Mouse (Mus musculus) midbrain, embryonic 16.5 days (tissue): ENCODE measurements around the gene Ostm1. TPM values are rescaled to one million over a fixed set of nuclear protein-coding genes. Genes with fewer than 3 reads are reported as not detected.

Experiments
- ATAC-seq: fragments of 200-750 bp; cut with Nextera tagmentation; 2 replicates; pipeline ENCODE4 v1.8.0; 2017; ENCODE audit warnings: moderate TSS enrichment
- H3K27ac ChIP-seq: fragments of 300-500 bp; sonication (generic); 2 replicates; pipeline ENCODE4 v1.5.1; 2014; ENCODE audit warnings: mild to moderate bottlenecking, low read length, mixed read lengths
- H3K27me3 ChIP-seq: fragments of 300-500 bp; sonication (generic); 2 replicates; pipeline ENCODE4 v1.6.1; 2014; ENCODE audit warnings: low read depth, low read length, mixed read lengths; ENCODE audit not compliant: control insufficient read depth, insufficient read depth
- H3K36me3 ChIP-seq: fragments of 300-500 bp; sonication (generic); 2 replicates; pipeline ENCODE4 v1.6.1; 2014; ENCODE audit warnings: mild to moderate bottlenecking, low read length, moderate library complexity, mixed read lengths; ENCODE audit not compliant: control insufficient read depth, insufficient read depth
- H3K4me1 ChIP-seq: fragments of 300-500 bp; sonication (generic); 2 replicates; pipeline ENCODE4 v1.6.1; 2014; ENCODE audit warnings: mild to moderate bottlenecking, low read length, mixed read lengths; ENCODE audit not compliant: control insufficient read depth, insufficient read depth
- H3K4me2 ChIP-seq: fragments of 300-500 bp; sonication (generic); 2 replicates; pipeline ENCODE4 v1.6.1; 2014; ENCODE audit warnings: mild to moderate bottlenecking, low read length, mixed read lengths
- H3K4me3 ChIP-seq: fragments of 300-500 bp; sonication (generic); 2 replicates; pipeline ENCODE4 v1.5.1; 2014; ENCODE audit warnings: low read depth, mild to moderate bottlenecking, low read length, moderate library complexity, mixed read lengths
- H3K9ac ChIP-seq: fragments of 300-500 bp; sonication (generic); 2 replicates; pipeline ENCODE4 v1.6.1; 2014; ENCODE audit warnings: low read depth, low read length, mixed read lengths
- H3K9me3 ChIP-seq: fragments of 300-500 bp; sonication (generic); replicated peaks from 2 replicates; pipeline ENCODE4 v1.6.1; 2014; ENCODE audit warnings: mild to moderate bottlenecking, low read length, mixed read lengths; ENCODE audit not compliant: control insufficient read depth, poor library complexity, severe bottlenecking
- WGBS: fragments of 180-500 bp; shearing (Covaris S2); extraction: QIAGEN DNeasy Blood & Tissue Kit; methylation state at CpG from one replicate; pipeline ENCODE4 v1.1.7; 2014; 5-methylcytosine and 5-hydroxymethylcytosine counted together
- polyA plus RNA-seq: library from polyadenylated mRNA; unstranded; fragments of >200 nt; fragmentation: Nextera tagmentation; extraction: Ambion mirVana; gene quantifications from 2 replicates; pipeline ENCODE4 v1.2.1, GENCODE M21; 2015

Gene Ostm1
- polyA plus RNA-seq, 1 experiment from 2014 or later, result 39.9 TPM

- Histone ChIP-seq H3K36me3 (peaks cover 3% of the 10 kb centered on the region; the same call in 1 of the 2 replicates), H3K27me3 (no peaks in the 10 kb centered on the region), H3K4me2 (no peak overlapping the region), H3K4me1 (no peaks in the 10 kb centered on the region), H3K9me3 (no peaks in the 10 kb centered on the region), H3K27ac (no peak overlapping the region), H3K9ac (no peak overlapping the region), H3K4me3 (no peak overlapping the region)
- WGBS, result 26% methylated on average over 8 of the region's 8 CpGs
- no peak for ATAC-seq
Measured at GRCm38 (mm10) chr10:42697007-42697406, 113.4 kb downstream of the Ostm1 start.

DNA sequence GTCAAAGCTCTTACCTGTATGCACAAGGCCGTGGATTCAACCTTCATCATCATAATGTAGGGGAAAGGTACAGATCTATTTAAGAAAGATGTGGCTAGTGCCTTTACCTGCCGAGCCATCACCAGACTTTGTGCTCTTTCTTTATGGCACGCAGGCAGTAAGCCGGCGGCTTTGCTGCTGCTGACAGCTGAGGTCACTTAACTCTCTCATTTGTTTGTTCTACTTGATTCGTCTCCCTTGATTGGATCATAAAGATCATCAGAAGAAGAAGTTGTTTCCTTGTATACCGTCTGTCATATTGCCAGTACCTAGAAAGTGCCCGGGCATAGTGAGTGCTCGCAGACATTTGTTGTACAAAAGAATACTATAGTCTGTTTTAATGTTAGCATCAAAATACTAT lies 114.8 kb downstream of the Ostm1 start:
- Histone ChIP-seq H3K9me3 (no peaks in the 10 kb centered on the region), H3K4me3 (no peak overlapping the region), H3K27me3 (no peaks in the 10 kb centered on the region), H3K4me1 (no peaks in the 10 kb centered on the region), H3K9ac (no peak overlapping the region), H3K27ac (no peak overlapping the region), H3K36me3 (peaks cover 4% of the 10 kb centered on the region), H3K4me2 (no peak overlapping the region)
- no peak for ATAC-seq
- 92% methylated on average over 9 of the region's 9 CpGs for WGBS

DNA sequence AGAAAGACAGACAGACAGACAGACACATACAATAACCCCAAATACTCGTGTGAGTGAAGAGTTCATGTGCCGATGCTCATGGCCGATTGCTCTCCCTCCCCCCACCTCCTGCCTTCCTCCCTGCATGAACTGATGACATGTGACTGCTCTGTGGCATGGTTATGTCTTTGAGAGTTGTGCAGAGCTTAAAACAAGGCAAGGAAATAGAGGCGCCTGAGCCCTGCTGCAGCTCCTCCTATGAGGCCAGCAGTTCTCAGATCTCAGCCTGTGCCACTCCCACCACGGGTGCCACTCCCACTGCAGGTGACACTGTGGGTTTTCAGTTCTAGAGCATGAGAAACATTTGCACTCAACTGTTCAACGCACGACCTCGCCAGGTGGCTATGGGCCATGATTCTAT lies 115.4 kb downstream of the Ostm1 start:
- ATAC-seq, result no peak
- H3K4me2 ChIP-seq, result no peak overlapping the region
- no peak overlapping the region for H3K27ac ChIP-seq
- H3K4me1 ChIP-seq, result no peaks in the 10 kb centered on the region
- H3K9me3 ChIP-seq, result no peaks in the 10 kb centered on the region
- H3K27me3 ChIP-seq, result no peaks in the 10 kb centered on the region
- WGBS, result 95% methylated on average over 8 of the region's 8 CpGs
- H3K36me3 ChIP-seq, result peaks cover 7% of the 10 kb centered on the region
- H3K9ac ChIP-seq, result no peak overlapping the region
- H3K4me3 ChIP-seq, result no peak overlapping the region

DNA sequence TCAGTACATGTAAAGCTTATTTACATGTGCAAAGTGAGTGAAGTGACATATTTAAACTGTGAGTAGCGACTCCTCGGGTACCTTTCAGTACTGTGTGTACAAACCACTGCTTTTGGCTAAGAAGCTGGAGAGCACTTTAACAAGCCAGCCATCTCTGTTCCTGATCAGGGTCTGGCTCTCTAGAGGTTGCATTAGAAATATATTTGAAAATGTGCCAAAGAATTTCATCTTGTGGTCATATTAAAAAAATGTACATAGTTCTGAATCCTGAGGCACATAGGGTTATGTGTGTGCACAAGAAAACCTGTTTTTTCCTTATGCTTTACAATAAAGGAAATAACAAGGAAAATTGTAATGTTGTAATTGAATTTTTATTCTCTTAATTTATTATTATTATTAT lies 118.5 kb downstream of the Ostm1 start:
- no peak overlapping the region for H3K9ac ChIP-seq
- H3K36me3 ChIP-seq, result peaks cover 10% of the 10 kb centered on the region
- H3K27me3 ChIP-seq, result no peaks in the 10 kb centered on the region
- H3K4me2 ChIP-seq, result no peak overlapping the region
- WGBS, result 89% methylated on average over 2 of the region's 2 CpGs
- H3K27ac ChIP-seq, result no peak overlapping the region
- no peak overlapping the region for H3K4me3 ChIP-seq
- no peaks in the 10 kb centered on the region for H3K4me1 ChIP-seq
- 0 out of 2 replicates have a peak, but pooled peaks cover 3% of the 10 kb centered on the region for H3K9me3 ChIP-seq
- ATAC-seq, result no peak

- H3K4me2 ChIP-seq, result peak overlapping the region; percentile 8; the same call in 1 of the 2 replicates
- 11% methylated on average over 9 of the region's 9 CpGs for WGBS
Measured at GRCm38 (mm10) chr10:42714676-42715075, 131.1 kb downstream of the Ostm1 start.

GRCm38 (mm10) chr10:42715366-42716035 lies 131.9 kb downstream of the Ostm1 start:
- no peak overlapping the region for H3K9ac ChIP-seq
- 14% methylated on average over 19 of the region's 19 CpGs for WGBS
- H3K27me3 ChIP-seq, result 0 out of 2 replicates have a peak, but pooled peaks cover 2% of the 10 kb centered on the region
- no peaks in the 10 kb centered on the region for H3K9me3 ChIP-seq
- H3K4me3 ChIP-seq, result no peak overlapping the region
- peaks cover 10% of the 10 kb centered on the region for H3K4me1 ChIP-seq
- no peaks in the 10 kb centered on the region for H3K36me3 ChIP-seq
- peak overlapping the region; percentile 31 for H3K4me2 ChIP-seq
- ATAC-seq, result 0 out of 2 replicates have a peak, but pooled peaks have one; percentile 25
- no peak overlapping the region for H3K27ac ChIP-seq

More at GRCm38 (mm10) chr10:42714676-42715075, 131.1 kb downstream of the Ostm1 start:
- Histone ChIP-seq H3K4me3 (no peak overlapping the region), H3K27me3 (0 out of 2 replicates have a peak, but pooled peaks cover 2% of the 10 kb centered on the region), H3K9ac (no peak overlapping the region), H3K27ac (no peak overlapping the region), H3K36me3 (no peaks in the 10 kb centered on the region), H3K9me3 (0 out of 2 replicates have a peak, but pooled peaks cover 2% of the 10 kb centered on the region), H3K4me1 (peaks cover 10% of the 10 kb centered on the region)
- no peak for ATAC-seq

DNA sequence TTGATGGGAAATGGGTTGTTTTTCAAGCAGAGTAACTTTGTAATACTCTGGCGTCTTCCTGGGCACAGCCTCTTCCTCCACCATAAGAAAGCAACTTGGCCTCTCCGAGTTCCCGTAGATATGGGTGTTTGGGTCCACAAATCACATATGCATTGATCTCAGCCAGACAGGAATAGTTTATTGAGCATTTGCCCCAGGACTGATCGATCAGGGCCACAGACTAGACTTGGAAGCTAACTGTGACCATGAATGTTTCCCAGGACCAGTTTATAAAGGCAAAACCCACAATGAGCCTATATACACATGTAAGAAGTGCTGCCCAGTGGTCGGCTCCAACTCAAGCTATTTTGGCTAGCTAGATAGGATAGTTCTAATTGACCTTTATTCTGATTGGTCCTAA lies 138.5 kb downstream of the Ostm1 start:
- Histone ChIP-seq H3K9ac (no peak overlapping the region), H3K27me3 (no peaks in the 10 kb centered on the region), H3K27ac (no peak overlapping the region), H3K4me3 (no peak overlapping the region), H3K9me3 (no peaks in the 10 kb centered on the region), H3K36me3 (no peaks in the 10 kb centered on the region), H3K4me1 (no peaks in the 10 kb centered on the region), H3K4me2 (no peak overlapping the region)
- no peak for ATAC-seq
- 92% methylated on average over 5 of the region's 5 CpGs for WGBS

DNA sequence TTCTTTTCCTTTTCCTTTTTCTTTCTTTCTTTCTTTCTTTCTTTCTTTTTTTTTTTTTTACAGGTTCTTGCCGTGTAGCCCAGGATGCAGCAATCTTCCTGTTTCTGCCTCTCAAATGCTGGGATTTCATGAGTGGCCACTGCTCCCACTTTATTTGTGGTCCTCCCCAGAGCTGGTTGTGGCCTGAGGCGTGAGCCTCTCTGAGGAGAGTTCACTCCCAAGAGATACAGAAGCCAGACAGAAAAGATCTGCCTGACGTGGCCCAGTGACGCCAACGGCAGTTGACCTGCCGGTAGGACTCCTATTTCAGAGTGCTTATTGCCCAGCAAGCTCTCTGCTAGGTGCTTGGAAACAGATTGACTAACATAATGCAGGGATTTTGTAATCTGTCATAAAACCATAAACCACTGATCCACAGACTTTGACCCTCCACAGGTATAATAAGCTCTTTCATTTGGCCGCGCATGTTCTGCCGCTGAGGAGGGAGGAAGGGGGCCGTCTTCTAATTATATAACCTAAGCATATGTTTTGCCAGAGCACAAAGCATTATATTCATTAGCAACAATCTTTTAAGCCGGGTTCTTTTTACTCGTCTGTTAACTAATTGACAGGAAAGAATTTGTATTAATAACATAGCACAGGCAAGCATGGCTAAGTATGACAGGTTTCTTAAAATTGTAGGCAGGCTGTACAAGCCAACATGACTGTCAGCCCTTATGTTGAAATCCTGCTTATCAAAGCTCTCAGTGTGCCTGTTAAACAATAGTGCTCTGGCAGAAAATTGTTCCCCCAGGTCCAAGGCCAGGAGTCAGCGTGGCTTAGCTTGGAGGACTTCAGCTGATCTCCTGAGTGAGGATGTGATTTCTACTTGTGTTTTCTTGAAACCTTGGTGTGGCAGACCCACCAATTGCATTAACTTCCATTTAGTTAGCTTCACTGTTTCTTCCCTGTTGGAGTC lies 139.9 kb downstream of the Ostm1 start:
- Histone ChIP-seq H3K9ac (no peak overlapping the region), H3K4me1 (no peaks in the 10 kb centered on the region), H3K4me2 (no peak overlapping the region), H3K27ac (no peak overlapping the region), H3K27me3 (no peaks in the 10 kb centered on the region), H3K4me3 (no peak overlapping the region), H3K36me3 (no peaks in the 10 kb centered on the region), H3K9me3 (no peaks in the 10 kb centered on the region)
- WGBS, result 59% methylated on average over 13 of the region's 13 CpGs
- no peak for ATAC-seq

GRCm38 (mm10) chr10:42729607-42730006 lies 146.0 kb downstream of the Ostm1 start:
- H3K4me3 ChIP-seq, result no peak overlapping the region
- ATAC-seq, result no peak

More at GRCm38 (mm10) chr10:42729607-42730006, 146.0 kb downstream of the Ostm1 start:
- Histone ChIP-seq H3K9ac (no peak overlapping the region), H3K4me2 (no peak overlapping the region), H3K27ac (no peak overlapping the region), H3K27me3 (no peaks in the 10 kb centered on the region), H3K36me3 (no peaks in the 10 kb centered on the region), H3K4me1 (no peaks in the 10 kb centered on the region), H3K9me3 (no peaks in the 10 kb centered on the region; the same call in 1 of the 2 replicates)
- 86% methylated on average over 2 of the region's 2 CpGs for WGBS
